Mouse (Mus musculus): ENCODE results near the gene Ggt5. TPM values are rescaled to one million over a fixed set of nuclear protein-coding genes. Genes with fewer than 3 reads are reported as not detected.

The Ggt5 gene
- total RNA-seq, 2 experiments from 2014 or later: 2.9 to 4.6 TPM

DNA sequence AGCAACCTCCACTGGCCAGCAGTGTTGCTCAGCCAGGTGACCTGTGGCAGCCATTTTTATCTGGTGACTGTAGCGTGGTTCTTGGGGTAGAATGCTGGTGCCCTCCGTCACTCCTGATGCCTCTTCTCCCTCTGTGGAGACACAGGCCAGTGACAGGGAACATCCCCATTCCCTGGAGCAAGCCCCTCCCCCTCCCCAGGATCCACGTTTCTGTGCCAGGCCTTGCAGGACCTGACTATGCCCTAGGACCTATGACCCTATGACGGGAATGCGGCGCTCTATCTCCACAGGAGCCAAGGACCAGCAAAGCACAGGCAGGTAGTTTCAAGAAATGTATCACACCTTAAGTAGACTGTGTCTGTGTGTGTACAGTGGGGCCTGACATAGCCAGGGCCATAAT is 59.0 kb downstream of the Ggt5 start:
- peak; percentile 15 for DNase-seq
- intact Hi-C loops (cut with DNase I): no loop called here
- H3K4me3 ChIP-seq: no peak overlapping the region
- no peak for TF ChIP-seq CTCF (IDR thresholded peaks at IDR 0.05)
- peak overlapping the region; percentile 25; the same call in 1 of the 2 replicates for H3K27ac ChIP-seq

DNA sequence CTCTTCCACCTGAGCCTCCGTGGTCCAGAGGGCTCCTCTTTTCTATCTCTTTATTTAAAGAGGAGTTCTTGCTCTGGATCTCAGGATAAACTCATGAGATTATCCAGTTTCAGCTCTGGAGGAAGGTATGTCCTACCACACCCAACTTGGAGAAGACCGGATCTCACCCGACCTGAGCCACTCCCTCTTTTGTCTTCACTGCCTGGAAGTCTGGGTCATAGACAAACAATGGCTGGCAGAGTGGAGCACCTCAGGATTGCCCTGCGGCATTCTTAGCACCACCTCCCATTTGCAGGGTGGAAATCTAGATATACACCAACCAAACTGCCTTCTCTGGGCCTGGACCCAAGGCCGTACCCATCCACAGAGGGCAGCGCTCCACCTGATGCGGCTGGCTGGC is 59.9 kb downstream of the Ggt5 start:
- Histone ChIP-seq H3K27ac (no peak overlapping the region), H3K4me3 (no peak overlapping the region)
- intact Hi-C loops (cut with DNase I): no loop called here
- DNase-seq: peak; percentile 15
- TF ChIP-seq CTCF (IDR thresholded peaks at IDR 0.05): no peak

DNA sequence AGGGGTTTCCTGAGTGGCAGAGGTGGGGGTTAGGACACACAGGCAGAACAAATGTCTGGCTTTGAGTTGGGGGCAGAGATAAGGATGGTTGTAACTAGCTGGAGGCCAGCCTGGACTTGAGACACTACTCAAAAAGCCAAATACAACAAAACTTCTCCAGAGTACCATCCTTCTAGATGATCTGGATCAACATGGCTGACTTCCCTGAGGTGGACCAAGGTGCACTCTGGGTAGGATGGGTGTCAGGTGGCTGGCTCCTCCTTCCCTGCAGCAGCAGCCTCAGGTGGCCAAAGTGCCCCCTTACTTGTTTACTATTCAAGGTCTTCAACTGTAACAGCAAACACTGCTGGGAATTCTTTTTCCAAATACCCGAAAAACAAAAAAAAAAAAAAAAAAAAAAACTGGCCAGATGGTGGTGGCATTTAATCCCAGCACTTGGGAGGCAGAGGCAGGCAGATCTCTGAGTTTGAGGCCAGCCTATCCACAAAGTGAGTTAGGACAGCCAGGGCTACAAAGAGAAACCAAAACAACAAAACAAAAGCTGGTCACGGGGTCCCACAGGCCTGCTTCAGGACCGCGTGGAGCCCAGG is 60.4 kb downstream of the Ggt5 start:
- intact Hi-C loops (cut with DNase I): no loop called here
- TF ChIP-seq CTCF (IDR thresholded peaks at IDR 0.05): no peak
- DNase-seq: peak; percentile 7
- Histone ChIP-seq H3K4me3 (no peak overlapping the region), H3K27ac (no peak overlapping the region)

DNA sequence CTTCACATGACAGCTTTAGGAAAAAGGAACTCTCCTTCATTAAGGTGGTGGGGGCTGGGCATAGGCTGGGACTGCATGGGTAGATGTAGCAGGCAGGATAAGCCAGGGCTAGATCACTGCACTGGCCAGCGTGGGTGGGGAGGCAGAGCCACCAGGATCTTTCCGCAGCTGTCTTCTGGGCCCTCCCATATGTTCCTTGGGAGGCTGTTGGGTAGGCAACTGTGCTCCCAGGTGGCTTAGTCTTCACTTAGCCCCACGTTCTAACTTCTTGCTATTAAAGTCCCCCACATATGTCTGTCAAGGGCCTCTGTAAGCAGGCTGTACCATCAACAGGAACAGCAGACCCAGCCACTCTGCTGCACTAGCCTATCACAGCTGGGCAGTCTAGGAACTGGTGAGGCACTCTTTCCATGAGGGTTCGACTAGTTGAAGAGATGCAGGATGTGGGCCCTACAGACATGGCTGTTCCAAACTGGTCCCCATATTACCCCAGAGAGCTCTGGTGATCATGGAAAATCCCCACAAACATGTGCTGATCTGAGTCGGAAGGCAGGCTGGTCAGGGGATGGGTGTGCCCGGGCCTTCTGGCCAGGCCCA is 61.3 kb downstream of the Ggt5 start:
- DNase-seq: no peak
- TF ChIP-seq CTCF (IDR thresholded peaks at IDR 0.05): no peak
- intact Hi-C loops (cut with DNase I): no loop called here
- H3K4me3 ChIP-seq: no peak overlapping the region
- H3K27ac ChIP-seq: no peak overlapping the region

DNA sequence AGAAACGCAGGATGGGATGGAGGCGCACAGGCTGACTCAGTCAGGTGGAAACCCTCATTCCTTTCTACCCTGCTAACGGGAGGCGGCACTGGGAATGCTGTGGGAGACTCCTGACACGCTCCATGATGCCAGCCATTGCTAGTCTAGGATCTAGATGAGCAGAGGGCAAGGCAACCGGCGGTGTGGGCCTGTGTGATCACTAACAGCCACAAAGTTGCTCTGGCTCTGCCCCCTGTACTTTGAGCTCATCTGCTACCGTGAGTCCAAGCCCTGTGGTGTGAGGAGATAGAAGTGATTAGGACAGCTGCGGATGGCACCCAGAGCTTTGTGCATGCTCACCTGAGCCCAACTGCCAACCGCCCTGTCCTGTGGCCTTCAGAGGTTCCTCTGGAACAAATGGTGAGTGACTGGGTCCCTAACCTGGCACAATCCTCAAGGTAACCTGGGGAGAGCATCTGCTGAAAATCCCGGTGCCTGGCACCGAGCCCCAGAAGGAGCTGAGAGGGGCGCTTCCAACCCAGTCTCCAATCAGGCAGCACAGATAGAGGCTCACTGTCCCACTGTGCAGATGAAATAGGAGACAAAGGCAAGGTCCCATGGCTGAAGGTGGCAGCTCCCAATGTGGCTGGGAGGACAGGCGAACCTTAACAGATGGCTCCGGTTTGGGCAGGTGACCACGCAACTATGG is 62.4 kb downstream of the Ggt5 start:
- DNase-seq: peak; percentile 14
- intact Hi-C loops (cut with DNase I): no loop called here
- no peak overlapping the region for H3K4me3 ChIP-seq
- no peak for TF ChIP-seq CTCF (IDR thresholded peaks at IDR 0.05)
- no peak overlapping the region for H3K27ac ChIP-seq

DNA sequence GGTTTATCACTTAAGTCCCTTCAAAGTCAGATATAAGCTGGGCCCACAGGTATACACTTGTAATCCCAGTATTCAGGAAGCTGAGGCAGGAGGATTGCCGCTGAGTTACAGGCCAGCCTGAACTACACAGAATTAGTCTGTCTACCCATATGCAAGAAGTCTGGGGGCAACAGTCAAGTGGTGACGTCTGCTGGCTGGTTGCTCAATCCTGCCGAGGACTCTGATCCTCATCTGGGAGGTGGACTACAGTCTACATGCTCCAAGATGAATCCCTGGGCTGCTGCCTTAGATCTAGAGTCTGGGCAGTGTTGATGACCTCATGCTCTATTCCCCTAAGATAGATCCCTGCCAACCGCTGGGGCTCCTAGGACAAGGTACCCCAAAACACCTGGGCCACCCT is 64.9 kb downstream of the Ggt5 start:
- H3K27ac ChIP-seq: no peak overlapping the region
- intact Hi-C loops (cut with DNase I): no loop called here
- DNase-seq: no peak
- no peak for TF ChIP-seq CTCF (IDR thresholded peaks at IDR 0.05)
- no peak overlapping the region for H3K4me3 ChIP-seq

DNA sequence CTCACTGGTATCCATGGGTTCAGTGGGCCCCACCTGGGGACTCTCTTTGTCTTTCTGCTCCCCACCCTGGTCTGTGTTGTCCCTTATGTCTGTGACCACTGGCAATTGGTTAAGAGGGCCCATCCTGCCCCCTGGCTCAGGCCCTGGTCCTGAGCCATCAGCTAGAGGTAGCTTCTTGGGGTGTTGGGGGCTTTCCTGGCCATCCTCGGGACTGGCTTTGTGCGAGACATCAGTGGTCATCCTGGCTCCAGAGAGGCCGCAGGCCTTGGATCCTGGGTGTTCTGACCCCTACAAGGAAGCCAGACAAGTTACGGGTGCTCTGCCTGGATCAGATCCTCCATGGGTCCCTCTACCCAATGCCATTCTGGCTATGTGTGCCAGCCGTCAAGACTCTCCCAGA is 68.0 kb downstream of the Ggt5 start:
- intact Hi-C loops (cut with DNase I): no loop called here
- no peak overlapping the region for H3K4me3 ChIP-seq
- DNase-seq: no peak
- H3K27ac ChIP-seq: no peak overlapping the region
- no peak for TF ChIP-seq CTCF (IDR thresholded peaks at IDR 0.05)

DNA sequence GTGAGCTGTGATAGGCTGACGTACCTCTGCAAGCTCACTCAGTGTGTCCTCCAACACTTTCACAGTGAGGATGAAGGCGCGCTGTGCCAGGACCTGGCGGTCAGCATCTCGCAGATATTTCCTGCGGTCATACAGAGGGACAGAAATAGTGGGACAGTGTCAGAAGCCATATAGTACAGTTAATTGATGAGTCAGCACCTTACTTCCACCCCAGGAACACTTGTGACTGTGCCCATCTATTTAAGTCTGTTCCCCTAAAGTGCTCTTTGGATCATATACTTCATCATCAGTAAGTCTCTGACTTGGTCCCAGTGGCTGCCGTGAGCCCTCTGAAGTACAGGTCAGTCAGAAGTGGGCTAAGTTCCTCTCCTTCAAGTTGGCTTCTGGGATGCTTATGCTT is 68.6 kb downstream of the Ggt5 start:
- no peak for TF ChIP-seq CTCF (IDR thresholded peaks at IDR 0.05)
- Histone ChIP-seq H3K27ac (no peak overlapping the region), H3K4me3 (no peak overlapping the region)
- no peak for DNase-seq
- intact Hi-C loops (cut with DNase I): no loop called here

DNA sequence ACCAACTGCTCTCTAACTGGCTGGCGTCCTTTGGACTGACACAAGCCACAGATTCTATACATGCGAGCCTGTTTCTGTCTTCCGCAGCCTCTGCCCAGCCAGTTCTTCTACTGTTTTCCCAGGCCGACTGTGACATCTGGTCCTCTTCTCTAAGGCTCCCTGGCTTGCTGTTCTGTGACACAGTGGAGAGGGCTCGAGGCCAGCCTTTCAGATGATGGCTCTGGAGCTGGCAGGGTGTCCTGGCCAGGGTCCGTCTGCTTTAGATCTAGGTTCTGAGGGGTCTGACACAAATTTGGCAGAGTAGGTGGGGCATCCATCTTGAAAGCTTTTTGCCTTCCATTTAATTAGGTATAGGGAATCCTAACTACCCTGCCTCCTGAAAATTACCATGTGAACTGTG is 72.2 kb downstream of the Ggt5 start:
- DNase-seq: no peak
- no peak for TF ChIP-seq CTCF (IDR thresholded peaks at IDR 0.05)
- intact Hi-C loops (cut with DNase I): no loop called here
- H3K4me3 ChIP-seq: no peak overlapping the region
- H3K27ac ChIP-seq: no peak overlapping the region

DNA sequence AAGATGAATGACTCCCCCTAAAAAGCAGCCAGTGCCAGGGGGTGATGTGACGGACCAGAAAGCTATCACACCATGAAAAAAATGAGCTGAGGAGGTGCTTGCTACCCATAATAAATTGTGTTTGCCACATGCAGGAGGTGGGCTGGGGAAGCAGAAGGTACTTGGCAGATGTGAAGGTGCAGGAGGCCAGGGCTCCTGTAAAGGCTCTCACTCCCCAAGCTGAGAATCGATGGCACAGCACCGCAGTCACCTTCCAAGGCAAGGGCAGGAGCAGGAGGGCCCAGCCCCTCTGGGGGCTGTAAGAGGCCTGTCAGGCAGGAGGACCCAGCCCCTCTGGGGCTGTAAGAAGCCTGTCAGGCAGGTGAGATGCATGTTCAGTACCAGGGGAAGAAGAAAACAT is 72.7 kb downstream of the Ggt5 start:
- no peak for DNase-seq
- intact Hi-C loops (cut with DNase I): no loop called here
- TF ChIP-seq CTCF (IDR thresholded peaks at IDR 0.05): no peak
- H3K4me3 ChIP-seq: no peak overlapping the region
- no peak overlapping the region for H3K27ac ChIP-seq

DNA sequence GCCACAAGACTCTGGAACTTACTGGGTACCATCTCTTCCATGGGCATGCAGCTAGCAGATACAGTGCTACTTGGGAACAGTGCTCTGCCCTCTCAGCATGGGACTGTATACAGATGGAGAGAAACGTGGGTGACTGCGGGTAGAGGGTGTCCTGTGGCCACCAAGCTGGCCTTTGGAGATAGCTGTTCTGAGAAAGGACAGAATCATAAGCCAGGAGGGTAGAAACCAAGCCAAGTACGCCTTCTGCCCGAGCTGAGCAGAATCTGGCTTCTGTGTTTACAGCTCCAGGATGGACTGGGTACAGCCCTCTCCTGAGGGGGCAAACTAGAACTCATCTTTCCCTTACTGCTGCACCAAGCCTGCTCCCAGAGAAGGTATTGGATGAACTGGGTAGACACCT is 73.4 kb downstream of the Ggt5 start:
- DNase-seq: no peak
- Histone ChIP-seq H3K27ac (no peak overlapping the region), H3K4me3 (no peak overlapping the region)
- intact Hi-C loops (cut with DNase I): no loop called here
- no peak for TF ChIP-seq CTCF (IDR thresholded peaks at IDR 0.05)

DNA sequence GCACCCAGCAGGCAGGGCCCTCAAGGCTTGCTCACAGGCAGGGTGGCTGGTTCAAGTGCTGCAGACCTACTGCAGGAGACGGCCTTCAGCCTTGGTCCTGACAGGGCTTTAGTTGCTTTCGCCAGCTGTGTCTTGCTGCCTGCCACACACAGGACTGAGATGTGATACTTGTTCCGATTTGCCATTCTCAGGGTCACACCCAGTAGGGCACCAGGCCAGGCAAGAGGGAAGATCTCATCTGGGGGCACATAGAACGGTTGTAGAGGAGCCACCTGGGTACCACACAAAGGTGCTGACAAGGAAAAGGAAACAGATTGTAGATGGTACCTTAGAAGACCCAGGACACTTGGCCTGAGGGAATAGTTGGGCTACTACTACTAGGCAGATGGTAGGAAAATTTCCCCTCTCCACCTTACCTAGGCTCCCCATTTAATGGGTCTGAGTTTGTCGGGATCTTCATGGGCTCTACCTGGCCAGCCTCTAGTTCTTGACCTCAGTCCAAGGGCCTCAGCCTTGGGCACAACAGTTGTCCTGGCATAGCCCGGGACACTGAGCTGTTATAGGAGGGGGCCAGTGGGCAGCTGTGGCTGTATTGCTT is 75.6 kb downstream of the Ggt5 start:
- Histone ChIP-seq H3K27ac (no peak overlapping the region), H3K4me3 (no peak overlapping the region)
- no peak for TF ChIP-seq CTCF (IDR thresholded peaks at IDR 0.05)
- DNase-seq: peak; percentile 60
- intact Hi-C loops (cut with DNase I): no loop called here

DNA sequence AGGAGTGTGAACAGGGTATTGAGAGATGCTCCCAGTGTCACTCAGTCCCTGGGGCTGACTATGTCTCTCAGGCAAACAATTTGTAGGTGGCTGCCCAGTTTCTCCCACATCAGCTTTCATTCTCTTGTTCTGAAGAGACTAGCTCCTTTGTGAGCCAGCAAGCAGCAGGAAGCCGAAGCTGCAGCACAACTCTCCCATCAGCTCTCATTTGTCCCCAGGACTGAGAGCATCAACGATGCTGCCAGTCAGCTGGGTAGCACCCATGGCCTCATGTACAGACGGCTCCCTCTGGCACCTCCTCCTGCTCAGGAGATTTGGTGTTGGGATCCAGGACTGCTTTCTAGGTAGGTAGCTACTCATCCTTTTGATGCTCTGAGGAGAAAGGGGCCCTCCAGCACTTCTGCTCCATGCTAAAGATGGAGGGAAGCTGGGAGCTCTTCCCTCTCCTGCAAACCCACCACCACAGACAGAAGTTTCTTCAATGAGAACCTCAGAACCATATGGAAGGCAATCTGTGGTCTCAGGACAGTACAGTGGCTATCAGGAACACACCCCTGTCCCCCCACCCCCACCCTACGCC is 77.4 kb downstream of the Ggt5 start:
- no peak for TF ChIP-seq CTCF (IDR thresholded peaks at IDR 0.05)
- no peak for DNase-seq
- intact Hi-C loops (cut with DNase I): no loop called here
- H3K4me3 ChIP-seq: peak overlapping the region; percentile 78
- H3K27ac ChIP-seq: peak overlapping the region; percentile 87

Other genes starting within 250 kb of the Ggt5 start
- not detected for gene Upb1, start 188.2 kb upstream of the Ggt5 start, total RNA-seq (2021)
- gene Snrpd3, start 71.8 kb upstream of the Ggt5 start, total RNA-seq (2021): 10 to 100 TPM; 65.9 to 91.4 TPM
- gene Gucd1, start 71.4 kb upstream of the Ggt5 start, total RNA-seq (2021): 10 to 100 TPM; 48.2 to 78.7 TPM
- gene Lrrc75b, start 29.0 kb upstream of the Ggt5 start, total RNA-seq (2021): under 1 TPM; 0.11 to 0.15 TPM
- gene Ggt1, start 27.7 kb upstream of the Ggt5 start, total RNA-seq (2021): not detected
- 1 to 10 TPM; 1.0 to 2.4 TPM for gene Susd2, start 54.7 kb downstream of the Ggt5 start, total RNA-seq (2021)
- gene Cabin1, start 175.0 kb downstream of the Ggt5 start, total RNA-seq (2021): 10 to 100 TPM in 1 of 2 experiments, 1 to 10 TPM in 1; 8.4 to 11.0 TPM
- gene Ddt, start 184.1 kb downstream of the Ggt5 start, total RNA-seq (2021): 10 to 100 TPM; 32.5 to 55.0 TPM
- gene Gm20441, start 191.6 kb downstream of the Ggt5 start, total RNA-seq (2021): not detected
- 1 to 10 TPM; 2.6 to 3.2 TPM for gene Gstt3, start 192.1 kb downstream of the Ggt5 start, total RNA-seq (2021)
- gene Gstt1, start 209.2 kb downstream of the Ggt5 start, total RNA-seq (2021): 1 to 10 TPM; 4.5 to 5.7 TPM
- not detected for gene Gstt4, start 233.2 kb downstream of the Ggt5 start, total RNA-seq (2021)
- gene Gstt2, start 248.1 kb downstream of the Ggt5 start, total RNA-seq (2021): 1 to 10 TPM; 2.3 to 4.2 TPM